Mouse (Mus musculus) gastrocnemius, postnatal 10 days (tissue): ENCODE results near the gene Gm5168. TPM values are rescaled to one million over a fixed set of nuclear protein-coding genes. Genes with fewer than 3 reads are reported as not detected.
"Not testable (repeated sequence)": the region's sequence is repeated elsewhere in the genome, so short reads cannot be mapped to it uniquely, and the experiment has no call there.

ENCODE experiments used
- DNase-seq: peaks from one replicate; pipeline ENCODE4 v3.0.0; 2021; ENCODE audit warnings: mixed read lengths
- long read RNA-seq, 2 experiments: library from polyadenylated mRNA; stranded (forward); transcript quantifications; one replicate each; pipeline ENCODE4 v2.0.0; 2021
- total RNA-seq, 2 experiments: library from RNA; stranded (reverse); gene quantifications; 2 replicates each; pipeline ENCODE4 v1.2.3; 2021

Gene Gm5168
- total RNA-seq: not detected
- long read RNA-seq, experiment 1: 0 reads
- long read RNA-seq, experiment 2: 0 reads

GRCm38 (mm10) chrX:26050941-26051340 is at the start of gene Gm5168:
Gm5168 (minus strand) TSS chrX:26051041.
- DNase-seq: not testable (repeated sequence)

Other genes with a start within 250 kb of the Gm5168 start
- not detected for gene Gm2012, start 180.3 kb upstream of the Gm5168 start, total RNA-seq